Mouse (Mus musculus) left cerebral cortex, postnatal 14 days (tissue): ENCODE data around the gene Nasp. TPM values are rescaled to one million over a fixed set of nuclear protein-coding genes. Genes with fewer than 3 reads are reported as not detected.

Experiments used
- DNase-seq, 2 experiments: peaks; one replicate each; pipeline ENCODE4 v3.0.0; 2021 to 2022; ENCODE audit warnings: low spot score in 2 of 2, mixed read lengths in 1 of 2
- intact Hi-C: fragments of 180-260 bp; cut with DNase I; formaldehyde crosslinking; loops from one replicate; pipeline ENCODE4 v1.15.1; 2025
- total RNA-seq, 2 experiments: library from RNA; stranded (reverse); gene quantifications; 2 replicates each; pipeline ENCODE4 v1.2.3; 2021

The Nasp gene
- total RNA-seq, 2 experiments from 2014 or later, result 47.6 to 49.9 TPM

- no peak for DNase-seq
- intact Hi-C loops, result loop anchor here (10.0 kb wide), 1 partner anchor 388 kb away; the partner anchor contains the start of gene Tspan1
Measured at GRCm38 (mm10) chr4:116553035-116553434, 74.7 kb downstream of the Nasp start.

Other genes starting within 250 kb of the Nasp start
- 10 to 100 TPM; 93.4 to 95.0 TPM for gene Mast2, start 163.8 kb downstream of the Nasp start, total RNA-seq
- gene Ipp, start 120.4 kb downstream of the Nasp start, total RNA-seq, result 10 to 100 TPM; 18.5 to 19.9 TPM
- gene Tmem69, start 72.0 kb downstream of the Nasp start, total RNA-seq, result 10 to 100 TPM; 10.2 to 11.3 TPM
- 10 to 100 TPM; 31.9 to 35.6 TPM for gene Gpbp1l1, start 70.3 kb downstream of the Nasp start, total RNA-seq
- 1 to 10 TPM; 4.6 to 5.7 TPM for gene Ccdc17, start 31.3 kb downstream of the Nasp start, total RNA-seq
- 100 to 1,000 TPM; 501 TPM for gene Akr1a1, start 23.7 kb upstream of the Nasp start, total RNA-seq
- 100 to 1,000 TPM; 163 to 170 TPM for gene Prdx1, start 57.6 kb upstream of the Nasp start, total RNA-seq
- gene Mmachc, start 80.5 kb upstream of the Nasp start, total RNA-seq, result 10 to 100 TPM; 14.6 to 17.0 TPM
- 1 to 10 TPM; 3.3 to 5.2 TPM for gene Ccdc163, start 80.6 kb upstream of the Nasp start, total RNA-seq
- gene Tesk2, start 93.0 kb upstream of the Nasp start, total RNA-seq, result 1 to 10 TPM; 4.1 to 4.8 TPM
- 10 to 100 TPM; 12.1 to 12.7 TPM for gene Toe1, start 179.7 kb upstream of the Nasp start, total RNA-seq
- 1 to 10 TPM; 1.5 to 3.2 TPM for gene Mutyh, start 179.8 kb upstream of the Nasp start, total RNA-seq
- gene Hpdl, start 193.8 kb upstream of the Nasp start, total RNA-seq, result under 1 TPM; 0.44 to 0.72 TPM
- 1 to 10 TPM; 7.2 to 9.0 TPM for gene Zswim5, start 249.4 kb upstream of the Nasp start, total RNA-seq